Mouse (Mus musculus) liver, embryonic 14.5 days (tissue): ENCODE results near the gene Acad12. TPM values are rescaled to one million over a fixed set of nuclear protein-coding genes. Genes with fewer than 3 reads are reported as not detected.
A peak's percentile ranks its signal among the peaks of the same experiment; 100 is the strongest.

Experiments
- ATAC-seq: fragments of 200-750 bp; cut with Nextera tagmentation; 2 replicates; pipeline ENCODE4 v1.8.0; 2017; ENCODE audit warnings: moderate number of reproducible peaks, mild to moderate bottlenecking, moderate library complexity; ENCODE audit not compliant: insufficient read depth
- DNase-seq, 3 experiments: peaks; one replicate each; pipeline ENCODE4 v3.0.0-alpha.2; 2012 to 2013; ENCODE audit warnings: low read depth in 3 of 3, low spot score in 3 of 3
- H3K27ac ChIP-seq: fragments of 300-500 bp; sonication (generic); 2 replicates; pipeline ENCODE4 v1.5.1; 2014; ENCODE audit warnings: moderate library complexity, mild to moderate bottlenecking, control low read depth, inconsistent platforms
- H3K27me3 ChIP-seq: fragments of 300-500 bp; sonication (generic); 2 replicates; pipeline ENCODE4 v1.6.1; 2014; ENCODE audit warnings: mild to moderate bottlenecking, low read length, moderate library complexity; ENCODE audit not compliant: control insufficient read depth, insufficient read depth
- H3K36me3 ChIP-seq: fragments of 300-500 bp; sonication (generic); replicated peaks from 2 replicates; pipeline ENCODE4 v1.6.1; 2014; ENCODE audit warnings: low read depth; ENCODE audit not compliant: control insufficient read depth, insufficient read depth
- H3K4me1 ChIP-seq, 2 experiments: fragments of 200-500 bp in 1 of 2; fragments of 300-500 bp in 1 of 2; sonication (generic) in 1 of 2; replicated peaks; 2 replicates each; pipeline ENCODE4 v1.6.1; 2012 to 2014; ENCODE audit warnings: antibody characterized with exemption in 1 of 2, inconsistent platforms in 1 of 2, low read length in 1 of 2; ENCODE audit not compliant: control insufficient read depth in 2 of 2, insufficient read depth in 2 of 2
- H3K4me2 ChIP-seq: fragments of 300-500 bp; sonication (generic); 2 replicates; pipeline ENCODE4 v1.6.1; 2014; ENCODE audit warnings: low read depth, mild to moderate bottlenecking, control low read depth, moderate library complexity
- H3K4me3 ChIP-seq, 2 experiments: fragments of 200-500 bp in 1 of 2; fragments of 300-500 bp in 1 of 2; sonication (generic) in 1 of 2; 2 replicates each; pipeline ENCODE4 v1.5.1; 2012 to 2014; ENCODE audit warnings: low read depth in 2 of 2, low read length in 2 of 2, mild to moderate bottlenecking in 2 of 2, control low read depth in 1 of 2, inconsistent platforms in 1 of 2, moderate library complexity in 1 of 2; ENCODE audit not compliant: insufficient read depth in 1 of 2
- H3K9ac ChIP-seq: fragments of 300-500 bp; sonication (generic); replicated peaks from 2 replicates; pipeline ENCODE4 v1.6.1; 2014; ENCODE audit warnings: mild to moderate bottlenecking, control low read depth, moderate library complexity
- H3K9me3 ChIP-seq: fragments of 300-500 bp; sonication (generic); 2 replicates; pipeline ENCODE4 v1.6.1; 2016; ENCODE audit warnings: low read length, mixed read lengths; ENCODE audit not compliant: control insufficient read depth
- CTCF ChIP-seq: IDR thresholded peaks from 2 replicates; pipeline ENCODE4 v1.5.1; 2016; ENCODE audit warnings: antibody characterized with exemption, low read depth, control low read depth
- EP300 ChIP-seq: IDR thresholded peaks from 2 replicates; pipeline ENCODE4 v1.6.1; 2016; ENCODE audit warnings: antibody characterized with exemption, low read depth
- WGBS: fragments of 180-500 bp; shearing (Covaris S2); extraction: QIAGEN DNeasy Blood & Tissue Kit; methylation state at CpG from one replicate; pipeline ENCODE4 v1.1.7; 2014; ENCODE audit not compliant: insufficient replicate concordance; 5-methylcytosine and 5-hydroxymethylcytosine counted together
- polyA plus RNA-seq, 2 experiments: library from polyadenylated mRNA; depleted of rRNA in 1 of 2; stranded (reverse) in 1 of 2; unstranded in 1 of 2; fragments of >200 nt; fragmentation: Nextera tagmentation in 1 of 2; extraction: Ambion mirVana in 1 of 2; gene quantifications; 2 replicates each; pipeline versions ENCODE4 v1.2.1 to v1.2.3; 2012 to 2014

Acad12 gene
- polyA plus RNA-seq, 2 experiments: 0.69 to 1.1 TPM

GRCm38 (mm10) chr5:121570787-121571186 is 48.0 kb downstream of the Acad12 start:
- no peaks in the 10 kb centered on the region for H3K27me3 ChIP-seq
- H3K9ac ChIP-seq: no peak overlapping the region
- no peak for ATAC-seq
- peaks cover 4% of the 10 kb centered on the region for H3K36me3 ChIP-seq
- no peak overlapping the region for H3K27ac ChIP-seq
- WGBS: 71% methylated on average over 1 of the region's 1 CpGs
- H3K4me2 ChIP-seq: no peak overlapping the region
- DNase-seq: no peak
- no peak for TF ChIP-seq EP300
- no peak for TF ChIP-seq CTCF
- peaks cover 0 to 2% of the 10 kb centered on the region in 2 experiments; a peak in 1 of 4 replicates for H3K4me1 ChIP-seq
- no peak overlapping the region for H3K4me3 ChIP-seq
- no peaks in the 10 kb centered on the region for H3K9me3 ChIP-seq

GRCm38 (mm10) chr5:121569881-121570420 is 48.8 kb downstream of the Acad12 start:
- Histone ChIP-seq H3K4me1 (peaks cover 0 to 2% of the 10 kb centered on the region in 2 experiments; a peak in 1 of 4 replicates), H3K9ac (no peak overlapping the region), H3K27ac (no peak overlapping the region), H3K4me3 (no peak overlapping the region), H3K9me3 (no peaks in the 10 kb centered on the region), H3K4me2 (no peak overlapping the region), H3K27me3 (no peaks in the 10 kb centered on the region), H3K36me3 (peaks cover 4% of the 10 kb centered on the region)
- TF ChIP-seq CTCF (no peak), EP300 (no peak)
- WGBS: 74% methylated on average over 9 of the region's 9 CpGs
- DNase-seq (no peak), ATAC-seq (no peak)

GRCm38 (mm10) chr5:121566035-121566681 is 52.6 kb downstream of the Acad12 start:
- Histone ChIP-seq H3K9ac (no peak overlapping the region), H3K27me3 (no peaks in the 10 kb centered on the region), H3K4me1 (peaks cover 0 to 5% of the 10 kb centered on the region in 2 experiments; a peak in 2 of 4 replicates), H3K4me2 (no peak overlapping the region), H3K27ac (no peak overlapping the region), H3K4me3 (no peak overlapping the region), H3K9me3 (no peaks in the 10 kb centered on the region), H3K36me3 (peaks cover 4% of the 10 kb centered on the region)
- no peak for TF ChIP-seq EP300
- no peak for DNase-seq
- WGBS: 76% methylated on average over 16 of the region's 16 CpGs
- ATAC-seq: no peak

- WGBS: 6% methylated on average over 11 of the region's 11 CpGs
- peak; percentile 55 to 68 (median 57) for DNase-seq
- no peak overlapping the region for H3K27ac ChIP-seq
- H3K4me1 ChIP-seq: peaks cover 0 to 5% of the 10 kb centered on the region in 2 experiments; a peak in 2 of 4 replicates
- peak overlapping the region in 1 of 2 experiments; percentile 37; a peak in 1 of 4 replicates for H3K4me3 ChIP-seq
- H3K36me3 ChIP-seq: no peaks in the 10 kb centered on the region
- H3K4me2 ChIP-seq: peak overlapping the region; percentile 61
- TF ChIP-seq CTCF (peak; percentile 95), EP300 (no peak)
- H3K9ac ChIP-seq: peak overlapping the region; percentile 23; the same call in 1 of the 2 replicates
- no peaks in the 10 kb centered on the region for H3K27me3 ChIP-seq
- peak; percentile 42; the same call in 1 of the 2 replicates for ATAC-seq
- no peaks in the 10 kb centered on the region for H3K9me3 ChIP-seq
These were observed 54.3 kb downstream of the Acad12 start for GRCm38 (mm10) chr5:121564468-121564895.

- H3K4me2 ChIP-seq: no peak overlapping the region
- DNase-seq (no peak), ATAC-seq (no peak)
- 69% methylated on average over 3 of the region's 3 CpGs for WGBS
- no peaks in the 10 kb centered on the region for H3K27me3 ChIP-seq
- no peak overlapping the region for H3K27ac ChIP-seq
- no peak overlapping the region for H3K9ac ChIP-seq
- TF ChIP-seq CTCF (no peak), EP300 (no peak)
- no peak overlapping the region for H3K4me3 ChIP-seq
- no peaks in the 10 kb centered on the region for H3K36me3 ChIP-seq
- H3K9me3 ChIP-seq: no peaks in the 10 kb centered on the region
- peaks cover 0 to 5% of the 10 kb centered on the region in 2 experiments; a peak in 2 of 4 replicates for H3K4me1 ChIP-seq
These were observed 56.3 kb downstream of the Acad12 start for GRCm38 (mm10) chr5:121562436-121562835.
